Mouse (Mus musculus) G1E (cell line): Measurements from ENCODE around the gene Guca1a.

ENCODE experiments used
- CTCF ChIP-seq: IDR thresholded peaks from 2 replicates; pipeline ENCODE4 v1.5.1; 2012; ENCODE audit warnings: low read depth, low read length, inconsistent platforms, mixed read lengths
- GATA1 ChIP-seq: IDR thresholded peaks from 2 replicates; pipeline ENCODE4 v1.6.1; 2012; ENCODE audit warnings: borderline replicate concordance, low read length, inconsistent platforms, mixed read lengths
- TAL1 ChIP-seq: conservative IDR thresholded peaks from 2 replicates; pipeline ENCODE4 v1.6.1; 2012; ENCODE audit warnings: low read depth, low read length, inconsistent platforms, mixed read lengths

DNA sequence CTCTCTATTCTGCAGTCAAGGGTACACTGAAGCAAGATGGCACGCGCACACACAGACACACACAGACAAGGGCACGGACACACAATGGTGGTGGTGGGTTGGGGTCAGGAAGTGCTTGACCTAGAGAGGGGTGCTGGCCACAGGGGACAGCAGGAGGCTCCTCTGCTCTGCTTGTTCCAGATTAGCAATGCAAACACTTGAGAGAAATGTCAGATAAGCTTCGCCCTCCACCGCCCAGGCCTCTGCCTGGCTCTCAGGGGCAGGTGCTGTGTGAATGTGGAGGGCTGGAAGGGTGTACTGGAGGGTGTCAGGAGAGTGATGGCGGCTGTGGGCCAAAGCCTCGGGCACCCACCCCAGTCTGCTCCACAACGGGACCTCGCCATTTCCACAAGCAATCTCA is 45.6 kb upstream of the Guca1a start:
- TF ChIP-seq CTCF = no peak
- TF ChIP-seq GATA1 = no peak
- no peak for TF ChIP-seq TAL1
